Mouse (Mus musculus) heart, embryonic 14.5 days (tissue): Measurements from ENCODE around the gene Rnf220. TPM values are rescaled to one million over a fixed set of nuclear protein-coding genes. Genes with fewer than 3 reads are reported as not detected.

Source experiments
- ATAC-seq: fragments of 200-750 bp; cut with Nextera tagmentation; 2 replicates; pipeline ENCODE4 v1.8.0; 2017; ENCODE audit warnings: low read depth, moderate TSS enrichment; ENCODE audit not compliant: insufficient number of reproducible peaks, insufficient read depth, low FRiP score
- H3K27ac ChIP-seq, 2 experiments: fragments of 200-500 bp in 1 of 2; fragments of 300-500 bp in 1 of 2; sonication (generic) in 1 of 2; replicated peaks in 1 of 2; 2 replicates each; pipeline ENCODE4 v1.5.1; 2012 to 2014; ENCODE audit warnings: low read depth in 2 of 2, low read length in 2 of 2, control low read depth in 1 of 2, mild to moderate bottlenecking in 1 of 2, mixed read lengths in 1 of 2; ENCODE audit not compliant: control insufficient read depth in 1 of 2, insufficient read depth in 1 of 2
- H3K27me3 ChIP-seq: fragments of 300-500 bp; sonication (generic); 2 replicates; pipeline ENCODE4 v1.6.1; 2014; ENCODE audit warnings: mild to moderate bottlenecking, low read length, control low read depth; ENCODE audit not compliant: control insufficient read depth, insufficient read depth
- H3K36me3 ChIP-seq: fragments of 300-500 bp; sonication (generic); 2 replicates; pipeline ENCODE4 v1.6.1; 2014; ENCODE audit warnings: mild to moderate bottlenecking, control low read depth, low read length, mixed read lengths; ENCODE audit not compliant: control insufficient read depth, insufficient read depth
- H3K4me1 ChIP-seq, 2 experiments: fragments of 200-500 bp in 1 of 2; fragments of 300-500 bp in 1 of 2; sonication (generic) in 1 of 2; 2 replicates each; pipeline ENCODE4 v1.6.1; 2012 to 2014; ENCODE audit warnings: low read length in 2 of 2, control low read depth in 1 of 2, mixed read lengths in 1 of 2; ENCODE audit not compliant: control insufficient read depth in 2 of 2, insufficient read depth in 2 of 2
- H3K4me2 ChIP-seq: fragments of 300-500 bp; sonication (generic); 2 replicates; pipeline ENCODE4 v1.6.1; 2014; ENCODE audit warnings: mild to moderate bottlenecking, low read length
- H3K4me3 ChIP-seq, 2 experiments: fragments of 200-500 bp in 1 of 2; fragments of 300-500 bp in 1 of 2; sonication (generic) in 1 of 2; 2 replicates each; pipeline ENCODE4 v1.5.1; 2012 to 2014; ENCODE audit warnings: low read length in 2 of 2, mild to moderate bottlenecking in 2 of 2, control low read depth in 1 of 2, low read depth in 1 of 2, moderate library complexity in 1 of 2; ENCODE audit not compliant: control insufficient read depth in 1 of 2, insufficient read depth in 1 of 2
- H3K9ac ChIP-seq: fragments of 300-500 bp; sonication (generic); 2 replicates; pipeline ENCODE4 v1.6.1; 2014; ENCODE audit warnings: mild to moderate bottlenecking, low read length
- H3K9me3 ChIP-seq: fragments of 300-500 bp; sonication (generic); 2 replicates; pipeline ENCODE4 v1.6.1; 2016; ENCODE audit warnings: low read length, control low read depth; ENCODE audit not compliant: control insufficient read depth
- WGBS: fragments of 180-500 bp; shearing (Covaris S2); extraction: QIAGEN DNeasy Blood & Tissue Kit; methylation state at CpG from one replicate; pipeline ENCODE4 v1.1.7; 2014; 5-methylcytosine and 5-hydroxymethylcytosine counted together
- polyA plus RNA-seq: library from polyadenylated mRNA; unstranded; fragments of >200 nt; fragmentation: Nextera tagmentation; extraction: Ambion mirVana; gene quantifications from 2 replicates; pipeline ENCODE4 v1.2.1, GENCODE M21; 2014

Gene Rnf220
- polyA plus RNA-seq, 1 experiment from 2014 or later, result 36.4 TPM

- H3K27me3 ChIP-seq, result peaks cover 1% of the 10 kb centered on the region; the same call in 1 of the 2 replicates
- H3K4me2 ChIP-seq, result no peak overlapping the region
- H3K4me3 ChIP-seq, result no peak overlapping the region
- no peak overlapping the region for H3K9ac ChIP-seq
- H3K4me1 ChIP-seq, result peaks cover 9 to 11% of the 10 kb centered on the region in 2 experiments
- no peak overlapping the region for H3K27ac ChIP-seq
- ATAC-seq, result no peak
- H3K9me3 ChIP-seq, result no peaks in the 10 kb centered on the region
- no peaks in the 10 kb centered on the region for H3K36me3 ChIP-seq
- WGBS, result 46% methylated on average over 6 of the region's 6 CpGs
Observed at GRCm38 (mm10) chr4:117479951-117480350, 16.9 kb downstream of the Rnf220 start.

GRCm38 (mm10) chr4:117478101-117478673 lies 18.7 kb downstream of the Rnf220 start:
- Histone ChIP-seq H3K27ac (no peak overlapping the region), H3K4me3 (no peak overlapping the region), H3K36me3 (no peaks in the 10 kb centered on the region), H3K9me3 (no peaks in the 10 kb centered on the region), H3K9ac (no peak overlapping the region), H3K4me1 (peaks cover 7 to 11% of the 10 kb centered on the region in 2 experiments), H3K4me2 (no peak overlapping the region), H3K27me3 (no peaks in the 10 kb centered on the region; the same call in 1 of the 2 replicates)
- 0 out of 2 replicates have a peak, but pooled peaks have one; percentile 19 for ATAC-seq
- 40% methylated on average over 15 of the region's 15 CpGs for WGBS

GRCm38 (mm10) chr4:117477401-117477800 lies 19.5 kb downstream of the Rnf220 start:
- Histone ChIP-seq H3K27me3 (no peaks in the 10 kb centered on the region; the same call in 1 of the 2 replicates), H3K9me3 (no peaks in the 10 kb centered on the region), H3K4me1 (peaks cover 7 to 11% of the 10 kb centered on the region in 2 experiments), H3K36me3 (no peaks in the 10 kb centered on the region), H3K4me2 (no peak overlapping the region), H3K27ac (no peak overlapping the region), H3K4me3 (no peak overlapping the region), H3K9ac (no peak overlapping the region)
- no peak for ATAC-seq
- WGBS, result 70% methylated on average over 5 of the region's 5 CpGs

- 53% methylated on average over 4 of the region's 4 CpGs for WGBS
- no peak overlapping the region for H3K4me2 ChIP-seq
- H3K4me3 ChIP-seq, result no peak overlapping the region
- no peaks in the 10 kb centered on the region for H3K9me3 ChIP-seq
- no peak for ATAC-seq
- no peak overlapping the region for H3K9ac ChIP-seq
- H3K27ac ChIP-seq, result no peak overlapping the region
- H3K27me3 ChIP-seq, result no peaks in the 10 kb centered on the region; the same call in 1 of the 2 replicates
- no peaks in the 10 kb centered on the region for H3K36me3 ChIP-seq
- H3K4me1 ChIP-seq, result peaks cover 7 to 11% of the 10 kb centered on the region in 2 experiments
Observed at GRCm38 (mm10) chr4:117476777-117477176, 20.1 kb downstream of the Rnf220 start.

GRCm38 (mm10) chr4:117476355-117476754 lies 20.5 kb downstream of the Rnf220 start:
- H3K36me3 ChIP-seq, result no peaks in the 10 kb centered on the region
- ATAC-seq, result no peak
- no peak overlapping the region for H3K9ac ChIP-seq
- H3K27me3 ChIP-seq, result no peaks in the 10 kb centered on the region; the same call in 1 of the 2 replicates
- no peak overlapping the region for H3K27ac ChIP-seq
- no peaks in the 10 kb centered on the region for H3K9me3 ChIP-seq
- H3K4me3 ChIP-seq, result no peak overlapping the region
- no peak overlapping the region for H3K4me2 ChIP-seq
- peaks cover 7 to 11% of the 10 kb centered on the region in 2 experiments for H3K4me1 ChIP-seq

GRCm38 (mm10) chr4:117473985-117474354 lies 22.9 kb downstream of the Rnf220 start:
- ATAC-seq, result no peak
- Histone ChIP-seq H3K27ac (no peak overlapping the region), H3K4me1 (peaks cover 10 to 17% of the 10 kb centered on the region in 2 experiments), H3K27me3 (no peaks in the 10 kb centered on the region; the same call in 1 of the 2 replicates), H3K36me3 (no peaks in the 10 kb centered on the region), H3K4me2 (no peak overlapping the region), H3K9ac (no peak overlapping the region), H3K4me3 (no peak overlapping the region), H3K9me3 (no peaks in the 10 kb centered on the region)

- 54% methylated on average over 14 of the region's 14 CpGs for WGBS
- Histone ChIP-seq H3K9me3 (no peaks in the 10 kb centered on the region), H3K4me2 (peak overlapping the region; percentile 22; the same call in 1 of the 2 replicates), H3K4me1 (peaks cover 10 to 14% of the 10 kb centered on the region in 2 experiments), H3K9ac (no peak overlapping the region), H3K36me3 (no peaks in the 10 kb centered on the region), H3K27ac (no peak overlapping the region), H3K27me3 (no peaks in the 10 kb centered on the region; the same call in 1 of the 2 replicates), H3K4me3 (no peak overlapping the region)
- ATAC-seq, result no peak
Observed at GRCm38 (mm10) chr4:117473291-117473984, 23.4 kb downstream of the Rnf220 start.
